Mouse (Mus musculus): ENCODE results near the gene Klk4.

- TF ChIP-seq GATA1 (IDR thresholded peaks at IDR 0.05; ENCODE audit: borderline replicate concordance, low read length), result no peak
- TF ChIP-seq FLI1 (IDR thresholded peaks at IDR 0.05; ENCODE audit: low read length), result no peak
Observed at GRCm38 (mm10) chr7:43856307-43856706, 24.7 kb upstream of the Klk4 start.
